Mouse (Mus musculus) ES-E14 (cell line): ENCODE results near the gene Svs2.

Experiments
- CHD2 ChIP-seq: IDR thresholded peaks from 2 replicates; pipeline ENCODE4 v1.6.1; 2014; ENCODE audit warnings: mild to moderate bottlenecking, low read depth, low read length, inconsistent platforms
- HCFC1 ChIP-seq: IDR thresholded peaks from 2 replicates; pipeline ENCODE4 v1.6.1; 2012; ENCODE audit warnings: low read length, inconsistent platforms, borderline replicate concordance; ENCODE audit not compliant: insufficient read depth
- ZC3H11A ChIP-seq: IDR thresholded peaks from 2 replicates; pipeline ENCODE4 v1.6.1; 2012; ENCODE audit warnings: low read depth, mild to moderate bottlenecking, inconsistent platforms, low read length, borderline replicate concordance
- ZNF384 ChIP-seq: IDR thresholded peaks from 2 replicates; pipeline ENCODE4 v1.6.1; 2012; ENCODE audit warnings: low read depth, low read length, inconsistent platforms

- no peak for TF ChIP-seq ZNF384
- no peak for TF ChIP-seq HCFC1
- TF ChIP-seq CHD2: no peak
- TF ChIP-seq ZC3H11A: no peak
These were observed 43.2 kb downstream of the Svs2 start for GRCm38 (mm10) chr2:164194959-164195630.
